Mouse (Mus musculus) heart, adult 2 months (tissue): ENCODE measurements around the gene Fblim1. TPM values are rescaled to one million over a fixed set of nuclear protein-coding genes. Genes with fewer than 3 reads are reported as not detected.
A peak's percentile ranks its signal among the peaks of the same experiment; 100 is the strongest.
"Not testable (repeated sequence)": the region's sequence is repeated elsewhere in the genome, so short reads cannot be mapped to it uniquely, and the experiment has no call there.

ENCODE experiments used
- DNase-seq, 2 experiments: peaks; one replicate each; pipeline ENCODE4 v3.0.0; 2021
- H3K27ac ChIP-seq: fragments of 200-600 bp; 2 replicates; pipeline ENCODE4 v1.8.1; 2022
- H3K27me3 ChIP-seq: fragments of 200-500 bp; 2 replicates; pipeline ENCODE4 v1.6.1; 2012; ENCODE audit warnings: mild to moderate bottlenecking, low read length, inconsistent platforms, mixed read lengths; ENCODE audit not compliant: control insufficient read depth, insufficient read depth
- H3K36me3 ChIP-seq: fragments of 200-500 bp; 2 replicates; pipeline ENCODE4 v1.6.1; 2012; ENCODE audit warnings: low read length, inconsistent platforms; ENCODE audit not compliant: control insufficient read depth, insufficient read depth
- H3K4me1 ChIP-seq: fragments of 200-500 bp; 2 replicates; pipeline ENCODE4 v1.6.1; 2011; ENCODE audit warnings: low read length; ENCODE audit not compliant: control insufficient read depth, insufficient read depth
- H3K4me3 ChIP-seq: fragments of 200-600 bp; 2 replicates; pipeline ENCODE4 v1.8.1; 2022
- H3K79me2 ChIP-seq: fragments of 200-500 bp; replicated peaks from 2 replicates; pipeline ENCODE4 v1.6.1; 2012; ENCODE audit warnings: mild to moderate bottlenecking, inconsistent platforms, low read length, moderate library complexity, mixed read lengths; ENCODE audit not compliant: control insufficient read depth, insufficient read depth
- H3K9ac ChIP-seq: fragments of 200-500 bp; 2 replicates; pipeline ENCODE4 v1.6.1; 2012; ENCODE audit warnings: low read depth, mild to moderate bottlenecking, control low read depth, inconsistent platforms, low read length, mixed read lengths
- CTCF ChIP-seq: fragments of 200-600 bp; IDR thresholded peaks from 2 replicates; pipeline ENCODE4 v1.8.1; 2022; ENCODE audit warnings: antibody characterized with exemption, mild to moderate bottlenecking, moderate library complexity
- EP300 ChIP-seq: fragments of 200-500 bp; IDR thresholded peaks from 2 replicates; pipeline ENCODE4 v1.6.1; 2011; ENCODE audit warnings: low read depth, low read length, control low read depth; ENCODE audit not compliant: insufficient read depth
- POLR2A ChIP-seq: fragments of 200-500 bp; IDR thresholded peaks from 2 replicates; pipeline ENCODE4 v1.6.1; 2011; ENCODE audit warnings: mild to moderate bottlenecking, low read depth, low read length, control low read depth; ENCODE audit not compliant: insufficient read depth
- WGBS: fragments of 180-500 bp; shearing (Covaris S2); methylation state at CpG from one replicate; pipeline ENCODE4 v1.1.7; 2018; 5-methylcytosine and 5-hydroxymethylcytosine counted together
- intact Hi-C: fragments of 180-260 bp; cut with DNase I; formaldehyde crosslinking; loops from one replicate; pipeline ENCODE4 v1.15.1; 2025
- polyA plus RNA-seq: library from polyadenylated mRNA; depleted of rRNA; stranded (reverse); fragments of >200 nt; gene quantifications from 2 replicates; pipeline ENCODE4 v1.2.3, GENCODE M21; 2012
- total RNA-seq, 2 experiments: library from RNA; stranded (reverse); gene quantifications; 2 replicates each; pipeline ENCODE4 v1.2.3; 2021

Fblim1 gene
- total and polyA plus RNA-seq, 3 experiments = 236 to 297 (median 263) TPM

- Histone ChIP-seq H3K27ac (peak overlapping the region; percentile 55), H3K4me3 (no peak overlapping the region), H3K36me3 (no peaks in the 10 kb centered on the region), H3K27me3 (no peaks in the 10 kb centered on the region), H3K4me1 (peaks cover 20% of the 10 kb centered on the region), H3K79me2 (no peaks in the 10 kb centered on the region), H3K9ac (no peak overlapping the region)
- intact Hi-C loops = no loop called here
- DNase-seq = no peak
- 73% methylated on average over 7 of the region's 7 CpGs for WGBS
- TF ChIP-seq POLR2A = no peak
- TF ChIP-seq EP300 = no peak
- TF ChIP-seq CTCF = no peak
Measured at GRCm38 (mm10) chr4:141572668-141573358, 33.1 kb downstream of the Fblim1 start.

- Histone ChIP-seq H3K4me3 (no peak overlapping the region), H3K27ac (peak overlapping the region; percentile 55), H3K9ac (no peak overlapping the region), H3K36me3 (no peaks in the 10 kb centered on the region), H3K27me3 (no peaks in the 10 kb centered on the region), H3K79me2 (no peaks in the 10 kb centered on the region), H3K4me1 (peaks cover 20% of the 10 kb centered on the region)
- DNase-seq = peak in 1 of 2 experiments; percentile 50
- TF ChIP-seq EP300 = no peak
- TF ChIP-seq CTCF = no peak
- TF ChIP-seq POLR2A = no peak
- intact Hi-C loops = loop anchor here (2.0 kb wide), 1 partner anchor 133 kb away; no protein-coding TSS in a partner anchor
- WGBS = 57% methylated on average over 10 of the region's 10 CpGs
Measured at GRCm38 (mm10) chr4:141571934-141572333, 34.0 kb downstream of the Fblim1 start.

- peaks cover 20% of the 10 kb centered on the region for H3K4me1 ChIP-seq
- H3K27ac ChIP-seq = peak overlapping the region; percentile 82
- intact Hi-C loops = loop anchor here (2.0 kb wide), 1 partner anchor 133 kb away; no protein-coding TSS in a partner anchor
- TF ChIP-seq POLR2A (no peak), EP300 (peak; percentile 53; the same call in 1 of the 2 replicates), CTCF (no peak)
- H3K79me2 ChIP-seq = no peaks in the 10 kb centered on the region
- no peaks in the 10 kb centered on the region for H3K27me3 ChIP-seq
- peak; percentile 51 to 52 for DNase-seq
- H3K36me3 ChIP-seq = no peaks in the 10 kb centered on the region
- H3K9ac ChIP-seq = no peak overlapping the region
- no peak overlapping the region for H3K4me3 ChIP-seq
- 29% methylated on average over 6 of the region's 6 CpGs for WGBS
Measured at GRCm38 (mm10) chr4:141571337-141571739, 34.6 kb downstream of the Fblim1 start.

GRCm38 (mm10) chr4:141570821-141571220 lies 35.1 kb downstream of the Fblim1 start:
- Histone ChIP-seq H3K4me1 (peaks cover 23% of the 10 kb centered on the region), H3K4me3 (no peak overlapping the region), H3K27me3 (no peaks in the 10 kb centered on the region), H3K36me3 (no peaks in the 10 kb centered on the region), H3K79me2 (no peaks in the 10 kb centered on the region), H3K27ac (peak overlapping the region; percentile 82), H3K9ac (no peak overlapping the region)
- no peak for DNase-seq
- TF ChIP-seq POLR2A (no peak), EP300 (no peak), CTCF (no peak)
- 89% methylated on average over 1 of the region's 1 CpGs for WGBS
- intact Hi-C loops = loop anchor here (2.0 kb wide), 1 partner anchor 132 kb away; no protein-coding TSS in a partner anchor

GRCm38 (mm10) chr4:141570004-141570403 lies 35.9 kb downstream of the Fblim1 start:
- H3K27me3 ChIP-seq = no peaks in the 10 kb centered on the region
- intact Hi-C loops = loop anchor here (2.0 kb wide), 1 partner anchor 131 kb away; no protein-coding TSS in a partner anchor
- H3K36me3 ChIP-seq = no peaks in the 10 kb centered on the region
- WGBS = 38% methylated on average over 6 of the region's 6 CpGs
- H3K4me1 ChIP-seq = peaks cover 24% of the 10 kb centered on the region
- no peaks in the 10 kb centered on the region for H3K79me2 ChIP-seq
- DNase-seq = peak; percentile 76 to 81
- TF ChIP-seq CTCF (no peak), EP300 (peak; percentile 100), POLR2A (0 out of 2 replicates have a peak, but pooled peaks have one; percentile 11)
- H3K4me3 ChIP-seq = no peak overlapping the region
- H3K9ac ChIP-seq = no peak overlapping the region
- peak overlapping the region; percentile 86 for H3K27ac ChIP-seq

GRCm38 (mm10) chr4:141568966-141569365 lies 36.9 kb downstream of the Fblim1 start:
- H3K27me3 ChIP-seq = no peaks in the 10 kb centered on the region
- intact Hi-C loops = no loop called here
- no peak for DNase-seq
- no peaks in the 10 kb centered on the region for H3K79me2 ChIP-seq
- WGBS = 84% methylated on average over 5 of the region's 5 CpGs
- peak overlapping the region; percentile 86 for H3K27ac ChIP-seq
- H3K4me1 ChIP-seq = peaks cover 27% of the 10 kb centered on the region
- no peak overlapping the region for H3K9ac ChIP-seq
- TF ChIP-seq POLR2A = no peak
- no peak for TF ChIP-seq CTCF
- no peak for TF ChIP-seq EP300
- no peak overlapping the region for H3K4me3 ChIP-seq
- no peaks in the 10 kb centered on the region for H3K36me3 ChIP-seq

- H3K27ac ChIP-seq, H3K4me3 ChIP-seq: not testable (repeated sequence)
Measured at GRCm38 (mm10) chr4:141567174-141567573, 38.7 kb downstream of the Fblim1 start.

More at GRCm38 (mm10) chr4:141567174-141567573, 38.7 kb downstream of the Fblim1 start:
- H3K9ac ChIP-seq, H3K27me3 ChIP-seq, H3K79me2 ChIP-seq, DNase-seq, intact Hi-C loops, H3K36me3 ChIP-seq: not testable (repeated sequence)
- 95% methylated on average over 7 of the region's 7 CpGs for WGBS
- H3K4me1 ChIP-seq = peaks cover 22% of the 10 kb centered on the region
